Mouse (Mus musculus) bone marrow macrophage, adult 2 months (primary cell): Measurements from ENCODE around the gene Dcakd. TPM values are rescaled to one million over a fixed set of nuclear protein-coding genes. Genes with fewer than 3 reads are reported as not detected.

Experiments used
- H3K27ac ChIP-seq: 2 replicates; pipeline ENCODE4 v1.5.1; 2012; ENCODE audit warnings: low read depth, low read length; ENCODE audit not compliant: insufficient read depth
- H3K4me1 ChIP-seq: 2 replicates; pipeline ENCODE4 v1.6.1; 2012; ENCODE audit warnings: low read length; ENCODE audit not compliant: control insufficient read depth, insufficient read depth
- H3K4me3 ChIP-seq: 2 replicates; pipeline ENCODE4 v1.5.1; 2012; ENCODE audit warnings: mild to moderate bottlenecking, low read length, moderate library complexity; ENCODE audit not compliant: insufficient read depth
- CTCF ChIP-seq: IDR thresholded peaks from 2 replicates; pipeline ENCODE4 v1.5.1; 2012; ENCODE audit warnings: low read depth, mild to moderate bottlenecking, low read length, moderate library complexity
- POLR2A ChIP-seq: IDR thresholded peaks from 2 replicates; pipeline ENCODE4 v1.6.1; 2012; ENCODE audit warnings: mild to moderate bottlenecking, low read depth, low read length, borderline replicate concordance
- polyA plus RNA-seq: library from polyadenylated mRNA; stranded (reverse); fragments of >200 nt; gene quantifications from 2 replicates; pipeline ENCODE4 v1.2.4, GENCODE M21; 2012; ENCODE audit not compliant: missing spikeins, insufficient read depth, insufficient read length

Gene Dcakd
- polyA plus RNA-seq, 1 experiment: 40.9 TPM

DNA sequence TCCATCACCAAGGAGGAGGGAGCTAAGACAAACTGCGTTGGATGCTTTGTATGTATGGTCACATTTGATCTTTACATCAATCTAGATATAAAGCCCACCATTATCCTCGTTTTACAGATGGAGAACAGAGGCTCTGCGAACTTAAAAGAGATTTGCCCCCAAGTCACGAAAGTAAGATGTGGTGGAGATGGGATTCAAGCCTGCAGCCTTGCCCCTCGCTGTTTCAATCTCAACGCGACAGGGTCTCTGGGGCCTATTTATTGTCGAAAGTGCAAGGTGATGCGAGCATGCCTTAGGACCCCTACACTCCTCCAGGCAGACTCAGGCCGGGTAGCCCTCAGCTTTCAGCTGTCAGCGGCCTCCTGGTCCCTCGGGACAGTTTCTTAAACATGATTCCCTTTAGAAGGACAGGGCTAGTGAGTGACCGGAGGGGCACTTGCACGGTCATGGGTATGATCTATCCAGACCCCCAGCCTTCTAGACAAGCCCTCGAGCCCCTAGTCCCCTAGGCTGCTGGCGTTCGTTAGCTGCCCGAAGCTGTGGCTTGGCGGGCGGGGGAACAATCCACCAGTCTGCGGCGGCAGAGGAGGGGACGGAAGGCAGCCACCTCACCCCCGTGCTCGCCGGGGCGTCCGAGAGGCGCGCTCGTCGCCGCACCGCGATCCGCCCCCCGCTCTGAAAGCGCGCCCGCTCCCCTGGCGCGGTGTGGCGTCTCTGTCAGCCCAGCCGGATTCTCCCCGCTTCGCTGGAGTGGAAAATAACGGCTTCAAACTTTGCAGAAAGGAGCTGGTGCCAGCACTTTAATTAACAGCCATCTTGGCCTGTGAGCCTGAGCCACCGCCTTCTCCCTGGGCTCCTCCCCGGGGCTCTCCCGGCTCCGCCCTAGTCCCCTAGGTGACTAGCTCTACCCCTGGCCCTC is 79.8 kb downstream of the Dcakd start:
- no peak overlapping the region for H3K27ac ChIP-seq
- H3K4me1 ChIP-seq: no peaks in the 10 kb centered on the region
- TF ChIP-seq CTCF (no peak), POLR2A (no peak)
- H3K4me3 ChIP-seq: peak overlapping the region; percentile 53

DNA sequence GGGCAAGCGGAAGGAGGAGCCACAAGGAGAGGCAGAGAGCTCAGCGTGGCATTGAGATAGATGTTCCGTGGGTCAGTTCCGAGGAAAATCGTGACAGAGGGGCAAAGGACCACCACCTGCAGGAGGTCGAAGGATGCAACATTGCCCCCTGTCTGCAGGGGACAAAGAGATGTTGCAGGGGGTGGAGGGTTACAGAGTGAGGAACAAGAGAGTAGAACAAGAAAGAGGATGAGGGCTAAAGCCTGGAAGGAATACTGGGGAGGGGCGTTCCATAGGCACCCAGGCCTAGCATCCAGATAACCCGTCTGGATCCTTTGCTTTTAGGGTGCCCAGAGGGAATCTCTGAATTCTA is 81.2 kb downstream of the Dcakd start:
- H3K4me1 ChIP-seq: no peaks in the 10 kb centered on the region
- peak overlapping the region; percentile 45 for H3K4me3 ChIP-seq
- TF ChIP-seq POLR2A: no peak
- no peak overlapping the region for H3K27ac ChIP-seq

DNA sequence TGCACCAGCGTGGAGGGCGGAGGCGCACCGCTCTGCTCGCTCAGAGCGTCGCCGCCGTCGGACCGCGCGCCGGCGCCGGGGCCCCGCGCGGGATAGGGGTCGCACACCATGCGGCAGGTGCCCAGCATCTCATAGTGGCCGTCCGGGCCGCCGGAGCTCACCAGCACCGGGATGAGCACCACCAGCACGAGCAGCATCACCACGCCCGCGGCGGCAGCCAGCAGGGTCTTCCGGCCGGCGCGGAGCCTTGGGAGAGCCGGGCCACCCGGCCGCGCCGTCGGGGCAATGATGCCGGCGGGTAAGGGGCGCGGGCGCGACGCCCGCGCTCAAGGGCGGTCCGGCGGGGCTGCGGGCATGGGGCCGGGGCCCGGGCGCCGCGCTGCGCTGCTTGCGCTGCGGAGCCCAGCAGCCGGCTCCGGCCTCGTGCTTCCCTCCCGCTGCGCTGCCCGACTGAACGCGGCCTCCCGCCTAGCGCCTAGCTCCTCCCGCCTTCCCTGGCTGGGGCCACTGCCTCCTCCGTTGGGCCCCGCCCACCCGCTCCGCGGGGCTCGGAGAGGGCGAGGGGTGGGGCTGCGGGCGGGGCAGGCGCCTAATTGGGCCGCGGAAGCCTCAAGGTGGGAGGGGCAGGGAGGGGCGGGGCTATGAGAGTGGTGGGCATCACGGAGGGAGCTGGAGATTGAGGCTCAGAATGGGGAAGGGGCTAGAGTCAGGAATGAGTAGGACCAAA is 81.7 kb downstream of the Dcakd start, which contains the start of gene C1ql1:
C1ql1 (minus strand) TSS at position 424 of the 727 bp plus-strand sequence.
- Histone ChIP-seq H3K27ac (no peak within 1 kb of the TSS), H3K4me3 (peak within 1 kb of the TSS; percentile 45), H3K4me1 (no peaks in the 10 kb centered on the region)
- no peak for TF ChIP-seq CTCF
- TF ChIP-seq POLR2A: no peak

DNA sequence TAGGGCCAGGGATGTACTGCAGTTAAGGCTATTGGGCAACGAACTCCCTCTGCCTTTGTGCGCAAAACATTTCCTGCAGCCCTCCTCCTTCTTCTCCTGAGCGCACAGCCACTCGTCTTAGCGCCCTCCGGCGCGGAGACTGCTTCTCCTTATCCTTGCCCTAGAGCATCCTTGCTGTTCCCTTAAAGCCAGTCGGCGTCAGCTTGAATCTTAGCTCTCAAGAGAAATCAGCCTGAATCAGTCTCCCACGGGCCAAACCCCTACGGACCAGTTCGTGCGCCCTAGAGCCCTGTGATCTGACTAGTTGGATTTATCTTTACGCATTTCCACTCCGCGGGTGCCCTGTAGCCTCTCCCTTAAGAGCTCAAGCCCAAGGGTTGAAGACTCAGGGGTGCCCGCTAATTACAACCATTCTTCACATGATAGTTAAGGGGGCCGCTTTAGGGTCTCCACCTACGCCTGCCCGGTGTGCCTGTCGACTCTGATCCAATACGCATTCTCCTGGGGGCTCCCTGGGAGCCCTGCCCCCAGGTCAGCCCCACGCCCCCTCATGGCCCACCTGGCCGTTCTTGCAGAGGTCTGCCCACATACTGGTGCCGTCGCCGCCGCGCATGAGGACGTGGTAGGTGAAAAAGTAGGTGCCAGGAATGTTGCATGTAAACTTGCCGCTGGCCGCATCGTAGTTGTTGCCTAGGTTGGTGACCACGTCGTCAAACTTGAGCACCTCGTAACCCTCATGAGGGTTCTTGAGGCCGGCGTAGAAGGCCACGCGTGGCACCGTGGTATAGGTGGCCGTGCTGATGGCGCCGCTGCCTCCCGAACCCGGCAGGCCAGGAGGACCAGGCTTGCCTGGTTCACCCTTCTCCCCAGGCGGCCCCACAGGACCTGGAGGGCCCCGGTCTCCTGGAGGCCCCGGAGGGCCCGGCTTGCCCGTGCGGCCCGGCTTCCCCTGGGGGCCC is 82.5 kb downstream of the Dcakd start:
- Histone ChIP-seq H3K4me3 (no peak overlapping the region), H3K4me1 (no peaks in the 10 kb centered on the region), H3K27ac (no peak overlapping the region)
- TF ChIP-seq POLR2A: no peak
- no peak for TF ChIP-seq CTCF

Other genes with a start within 250 kb of the Dcakd start
- not detected in 2 replicates for gene Gjc1, start 208.6 kb downstream of the Dcakd start, polyA plus RNA-seq
- gene Higd1b, start 192.5 kb downstream of the Dcakd start, polyA plus RNA-seq: not detected in 2 replicates
- 40.2 and 57.1 TPM in 2 replicates for gene Eftud2, start 147.3 kb downstream of the Dcakd start, polyA plus RNA-seq
- not detected in 2 replicates for gene Ccdc103, start 147.1 kb downstream of the Dcakd start, polyA plus RNA-seq
- gene Fam187a, start 143.2 kb downstream of the Dcakd start, polyA plus RNA-seq: not detected in 2 replicates
- not detected in 2 replicates for gene Gfap, start 127.4 kb downstream of the Dcakd start, polyA plus RNA-seq
- 10.9 and 11.9 TPM in 2 replicates for gene Kif18b, start 103.2 kb downstream of the Dcakd start, polyA plus RNA-seq
- not detected in 2 replicates for gene C1ql1, start 81.6 kb downstream of the Dcakd start, polyA plus RNA-seq
- gene Nmt1, start 143 bp downstream of the Dcakd start, polyA plus RNA-seq: 69.2 and 82.6 TPM in 2 replicates
- gene Plcd3, start 73.3 kb upstream of the Dcakd start, polyA plus RNA-seq: 1.7 and 2.3 TPM in 2 replicates
- 27.4 and 30.4 TPM in 2 replicates for gene Acbd4, start 73.3 kb upstream of the Dcakd start, polyA plus RNA-seq
- 43.7 and 44.3 TPM in 2 replicates for gene Hexim1, start 87.9 kb upstream of the Dcakd start, polyA plus RNA-seq
- gene Hexim2, start 104.1 kb upstream of the Dcakd start, polyA plus RNA-seq: 3.1 and 3.6 TPM in 2 replicates
- 216 and 241 TPM in 2 replicates for gene Fmnl1, start 142.8 kb upstream of the Dcakd start, polyA plus RNA-seq
- not detected in 2 replicates for gene 1700023F06Rik, start 180.2 kb upstream of the Dcakd start, polyA plus RNA-seq
- not detected in 2 replicates for gene Spata32, start 190.1 kb upstream of the Dcakd start, polyA plus RNA-seq
- gene Map3k14, start 239.1 kb upstream of the Dcakd start, polyA plus RNA-seq: 17.9 and 18.7 TPM in 2 replicates